ENCODE assay signal across 9 mouse cellular contexts in genomic region chr8:82774482-82774881, GRCm38 (mm10). TPM values are rescaled to one million over a fixed set of nuclear protein-coding genes. Genes with fewer than 3 reads are reported as not detected.
DNase-seq lines count a peak whose midpoint lies in the region; ATAC-seq lines count a peak whose summit lies in the region.
"Had no signal": no experiment of that assay in that cellular context is flagged by ENCODE, and none has a peak within 500 bp of the region (broad histone marks: within the 10 kb centered on the region; RNA-seq: fewer than 3 reads in every experiment).

No protein-coding gene starts in this region.

- no peaks in the 10 kb centered on the region for H3K27me3 ChIP-seq in embryonic facial prominence, embryonic 14.5 days (replicated peaks; ENCODE audit: control insufficient read depth, insufficient read depth, low read length)
- H3K27me3 ChIP-seq in neural tube, embryonic 14.5 days (ENCODE audit: control insufficient read depth, insufficient read depth, low read length), result no peaks in the 10 kb centered on the region
- H3K27me3 ChIP-seq: Patski had no signal

- 56% methylated on average over 6 of the region's 6 CpGs for WGBS in embryonic facial prominence, embryonic 14.5 days
- WGBS in neural tube, embryonic 14.5 days, result 52% methylated on average over 6 of the region's 6 CpGs

- peak; percentile 32 for ATAC-seq in embryonic facial prominence, embryonic 14.5 days (ENCODE audit: low read depth)
- ATAC-seq in neural tube, embryonic 14.5 days (ENCODE audit: low read depth), result peak; percentile 72

- peak overlapping the region; percentile 85 for H3K27ac ChIP-seq in embryonic facial prominence, embryonic 14.5 days (replicated peaks; ENCODE audit: low read depth, low read length)
- H3K27ac ChIP-seq in neural tube, embryonic 14.5 days (ENCODE audit: low read depth, low read length), result peak overlapping the region; percentile 64; the same call in 1 of the 2 replicates

- no peaks in the 10 kb centered on the region for H3K9me3 ChIP-seq in embryonic facial prominence, embryonic 14.5 days (ENCODE audit: control insufficient read depth, low read length)
- H3K9me3 ChIP-seq in neural tube, embryonic 14.5 days (ENCODE audit: control insufficient read depth, low read length), result no peaks in the 10 kb centered on the region

- intact Hi-C loops in left cerebral cortex, postnatal 25 days (cut with DNase I), result loop anchor here (2.0 kb wide), 2 partner anchors 66 to 314 kb away; no protein-coding TSS in a partner anchor

- peak overlapping the region; percentile 84 for H3K4me2 ChIP-seq in embryonic facial prominence, embryonic 14.5 days (ENCODE audit: low read depth, low read length)
- peak overlapping the region; percentile 94 for H3K4me2 ChIP-seq in neural tube, embryonic 14.5 days (ENCODE audit: low read depth, low read length)

- peaks cover 30% of the 10 kb centered on the region for H3K36me3 ChIP-seq in embryonic facial prominence, embryonic 14.5 days (ENCODE audit: control insufficient read depth, insufficient read depth, low read length)
- peaks cover 7% of the 10 kb centered on the region; the same call in 1 of the 2 replicates for H3K36me3 ChIP-seq in neural tube, embryonic 14.5 days (ENCODE audit: control insufficient read depth, insufficient read depth, low read length)

- DNase-seq in frontal cortex, postnatal 36 days (ENCODE audit: low spot score in 2 of 2), result peak; percentile 4 to 11
- no peak for DNase-seq in frontal cortex, postnatal 14 days (ENCODE audit: low spot score in 2 of 2)
- peak; percentile 49 for DNase-seq in A20 (ENCODE audit: low read depth, low spot score)
- no peak for DNase-seq in embryonic facial prominence, embryonic 14.5 days (ENCODE audit: low spot score)
- peak; percentile 22 to 43 for DNase-seq in left cerebral cortex, postnatal 25 days (ENCODE audit: low spot score in 2 of 2)
- no peak for DNase-seq in gastrocnemius, adult 18-20 months (ENCODE audit: low spot score)
- DNase-seq in layer of hippocampus, postnatal 14 days (ENCODE audit: low spot score in 2 of 2), result no peak

- peak overlapping the region; percentile 97; the same call in 1 of the 2 replicates for H3K9ac ChIP-seq in embryonic facial prominence, embryonic 14.5 days (ENCODE audit: low read depth, low read length)
- peak overlapping the region; percentile 87 for H3K9ac ChIP-seq in neural tube, embryonic 14.5 days (replicated peaks; ENCODE audit: low read depth, low read length)

- H3K4me1 ChIP-seq in embryonic facial prominence, embryonic 14.5 days (ENCODE audit: control insufficient read depth, insufficient read depth, low read length), result peaks cover 11% of the 10 kb centered on the region
- peaks cover 18% of the 10 kb centered on the region for H3K4me1 ChIP-seq in neural tube, embryonic 14.5 days (ENCODE audit: control insufficient read depth, insufficient read depth, low read length)

- peak overlapping the region; percentile 90 for H3K4me3 ChIP-seq in embryonic facial prominence, embryonic 14.5 days (ENCODE audit: low read depth, low read length)
- peak overlapping the region; percentile 97 for H3K4me3 ChIP-seq in neural tube, embryonic 14.5 days (ENCODE audit: low read depth, low read length)

RNA-seq across cellular contexts. Expression of gene Zfp330, which starts 0.5 kb away (rescaled TPM):
- 66.1 and 67.8 TPM in 2 replicates for polyA plus RNA-seq in embryonic facial prominence, embryonic 14.5 days (2014; fragmentation: Nextera tagmentation; extraction: Ambion mirVana)
- 10 to 100 TPM; 33.2 to 36.9 TPM for total RNA-seq in left cerebral cortex, postnatal 25 days (2021)
- 84.3 and 87.7 TPM in 2 replicates for polyA plus RNA-seq in neural tube, embryonic 14.5 days (2014; fragmentation: Nextera tagmentation; extraction: Ambion mirVana)
- 10 to 100 TPM; 16.6 to 16.9 TPM for total RNA-seq in gastrocnemius, adult 18-20 months (2021)
- total RNA-seq in layer of hippocampus, postnatal 14 days (2021), result 10 to 100 TPM; 36.9 to 43.4 TPM

Comparison
In these comparisons a context has a peak if more than half of its experiments do, and no peak if none do; other contexts are left out.
1. DNase-seq: peak in frontal cortex, postnatal 36 days (2 of 2), A20 (single experiment) and left cerebral cortex, postnatal 25 days (2 of 2); none in frontal cortex, postnatal 14 days (0 of 2), embryonic facial prominence, embryonic 14.5 days (single experiment), gastrocnemius, adult 18-20 months (single experiment) and layer of hippocampus, postnatal 14 days (0 of 2).